Mouse (Mus musculus): ENCODE measurements around the gene Pax8. TPM values are rescaled to one million over a fixed set of nuclear protein-coding genes. Genes with fewer than 3 reads are reported as not detected.

The Pax8 gene
- polyA plus RNA-seq (2016; fragmentation: Nextera tagmentation; extraction: Ambion mirVana), result 0.20 and 0.24 TPM in 2 replicates

GRCm38 (mm10) chr2:24475420-24475819, at the start of gene Pax8:
Gene Pax8 (minus strand): TSS chr2:24475599.
- no peak for ATAC-seq (ENCODE audit: low FRiP score)
- peaks cover 21% of the 10 kb centered on the region for H3K4me1 ChIP-seq
- no peaks in the 10 kb centered on the region for H3K36me3 ChIP-seq (replicated peaks)
- H3K4me3 ChIP-seq (replicated peaks), result peak within 1 kb of the TSS; percentile 27
- H3K9me3 ChIP-seq, result no peaks in the 10 kb centered on the region
- WGBS, result 16% methylated on average over 9 of the region's 9 CpGs
- peak within 1 kb of the TSS; percentile 46 for H3K4me2 ChIP-seq
- peaks cover 73% of the 10 kb centered on the region for H3K27me3 ChIP-seq
- H3K27ac ChIP-seq, result no peak within 1 kb of the TSS
- 0 out of 2 replicates have a peak within 1 kb of the TSS, but pooled peaks have one; percentile 4 for H3K9ac ChIP-seq

DNA sequence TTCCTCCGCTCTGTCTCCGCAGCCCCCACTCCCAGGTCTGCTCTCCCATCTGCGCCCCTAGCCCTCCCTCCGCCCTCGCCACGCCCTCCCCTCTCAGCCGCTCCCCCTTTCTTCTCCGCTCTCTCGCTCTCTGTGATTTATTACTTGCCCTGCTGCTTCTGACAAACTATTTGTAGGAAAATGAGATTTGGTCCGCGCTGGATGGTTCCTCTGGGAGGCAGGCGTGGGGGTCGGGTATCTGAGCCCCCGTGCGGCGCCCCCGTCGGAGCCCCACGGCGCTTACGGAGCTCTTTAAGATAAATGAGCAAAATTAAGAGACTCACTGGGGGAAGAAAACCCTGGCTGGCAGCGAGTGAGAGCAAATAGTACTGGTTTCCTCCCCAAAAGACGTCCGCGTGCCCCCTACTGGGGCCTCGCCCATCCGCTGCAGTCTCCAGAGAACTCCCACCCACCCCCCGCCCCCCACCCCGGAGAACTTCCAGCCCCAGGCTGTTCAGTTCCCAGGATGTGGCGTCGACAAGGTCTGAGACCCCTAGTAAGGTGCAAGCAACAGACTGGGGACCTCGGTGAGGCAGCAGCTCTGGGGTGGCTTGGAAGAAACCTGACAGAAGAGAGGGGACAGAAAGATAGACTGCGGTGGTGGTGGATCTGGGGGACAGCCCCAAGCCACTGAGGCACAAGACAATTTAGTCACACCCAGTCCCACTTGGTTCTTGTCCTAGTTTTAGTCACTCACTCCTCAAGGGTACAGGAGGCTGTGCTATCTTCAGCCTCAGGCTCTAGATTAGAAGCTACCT, 46.2 kb upstream of the Pax8 start:
- H3K4me1 ChIP-seq, result peaks cover 5% of the 10 kb centered on the region
- H3K27me3 ChIP-seq, result peaks cover 8% of the 10 kb centered on the region; the same call in 1 of the 2 replicates
- under 1% methylated on average over 33 of the region's 33 CpGs for WGBS

GRCm38 (mm10) chr2:24520576-24521272, 45.3 kb upstream of the Pax8 start:
- Histone ChIP-seq H3K4me3 (replicated peaks) (peak overlapping the region; percentile 48), H3K4me1 (peaks cover 5% of the 10 kb centered on the region), H3K4me2 (peak overlapping the region; percentile 82), H3K36me3 (replicated peaks) (no peaks in the 10 kb centered on the region), H3K9me3 (no peaks in the 10 kb centered on the region), H3K27ac (no peak overlapping the region), H3K27me3 (peaks cover 8% of the 10 kb centered on the region; the same call in 1 of the 2 replicates), H3K9ac (peak overlapping the region; percentile 61; the same call in 1 of the 2 replicates)
- ATAC-seq (ENCODE audit: low FRiP score), result peak; percentile 51
- WGBS, result 44% methylated on average over 9 of the region's 9 CpGs

More for the DNA sequence above, 46.2 kb upstream of the Pax8 start:
- peak overlapping the region; percentile 48 for H3K4me3 ChIP-seq (replicated peaks)
- H3K36me3 ChIP-seq (replicated peaks), result no peaks in the 10 kb centered on the region
- peak overlapping the region; percentile 82 for H3K4me2 ChIP-seq
- H3K9me3 ChIP-seq, result no peaks in the 10 kb centered on the region
- 0 out of 2 replicates have a peak overlapping the region, but pooled peaks have one; percentile 36 for H3K27ac ChIP-seq
- peak overlapping the region; percentile 61 for H3K9ac ChIP-seq
- ATAC-seq (ENCODE audit: low FRiP score), result peak; percentile 95

DNA sequence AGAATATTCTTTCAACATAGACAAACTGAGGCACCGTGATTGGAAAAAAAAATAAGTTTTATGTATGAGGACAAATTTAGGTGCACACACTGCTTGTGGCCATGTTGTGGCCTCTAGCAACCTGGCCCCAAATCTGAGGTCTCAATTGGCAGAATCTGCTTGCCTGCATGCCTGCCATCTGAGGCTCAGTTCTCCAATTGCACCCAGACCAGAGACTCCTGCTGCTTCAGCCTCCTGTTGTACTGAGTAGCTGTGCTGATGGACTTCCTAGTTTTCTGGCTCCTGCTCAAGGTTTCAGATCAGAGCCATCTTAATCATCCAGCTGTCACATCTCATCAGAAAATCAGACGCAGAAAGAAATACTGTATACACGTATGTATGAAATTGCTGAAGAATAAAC, 41.5 kb upstream of the Pax8 start:
- Histone ChIP-seq H3K27ac (no peak overlapping the region), H3K9ac (no peak overlapping the region), H3K4me3 (replicated peaks) (no peak overlapping the region), H3K4me1 (peaks cover 4% of the 10 kb centered on the region), H3K27me3 (0 out of 2 replicates have a peak, but pooled peaks cover 3% of the 10 kb centered on the region), H3K9me3 (no peaks in the 10 kb centered on the region), H3K4me2 (no peak overlapping the region), H3K36me3 (replicated peaks) (no peaks in the 10 kb centered on the region)
- no peak for ATAC-seq (ENCODE audit: low FRiP score)
- WGBS, result 89% methylated on average over 3 of the region's 3 CpGs

GRCm38 (mm10) chr2:24507359-24507758, 32.0 kb upstream of the Pax8 start:
- no peak overlapping the region for H3K27ac ChIP-seq
- peaks cover 7% of the 10 kb centered on the region; the same call in 1 of the 2 replicates for H3K27me3 ChIP-seq
- H3K4me2 ChIP-seq, result no peak overlapping the region
- H3K4me1 ChIP-seq, result peaks cover 11% of the 10 kb centered on the region
- H3K9me3 ChIP-seq, result no peaks in the 10 kb centered on the region
- H3K36me3 ChIP-seq (replicated peaks), result no peaks in the 10 kb centered on the region
- no peak overlapping the region for H3K4me3 ChIP-seq (replicated peaks)
- H3K9ac ChIP-seq, result no peak overlapping the region
- WGBS, result 87% methylated on average over 3 of the region's 3 CpGs
- ATAC-seq (ENCODE audit: low FRiP score), result no peak

- peaks cover 7% of the 10 kb centered on the region; the same call in 1 of the 2 replicates for H3K27me3 ChIP-seq
- 22% methylated on average over 5 of the region's 5 CpGs for WGBS
- no peak overlapping the region for H3K27ac ChIP-seq
- no peaks in the 10 kb centered on the region for H3K36me3 ChIP-seq (replicated peaks)
- no peak overlapping the region for H3K4me2 ChIP-seq
- H3K4me1 ChIP-seq, result peaks cover 11% of the 10 kb centered on the region
- H3K9ac ChIP-seq, result no peak overlapping the region
- no peaks in the 10 kb centered on the region for H3K9me3 ChIP-seq
- H3K4me3 ChIP-seq (replicated peaks), result no peak overlapping the region
- peak; percentile 57 for ATAC-seq (ENCODE audit: low FRiP score)
These were observed 27.6 kb upstream of the Pax8 start for GRCm38 (mm10) chr2:24502963-24503471.

DNA sequence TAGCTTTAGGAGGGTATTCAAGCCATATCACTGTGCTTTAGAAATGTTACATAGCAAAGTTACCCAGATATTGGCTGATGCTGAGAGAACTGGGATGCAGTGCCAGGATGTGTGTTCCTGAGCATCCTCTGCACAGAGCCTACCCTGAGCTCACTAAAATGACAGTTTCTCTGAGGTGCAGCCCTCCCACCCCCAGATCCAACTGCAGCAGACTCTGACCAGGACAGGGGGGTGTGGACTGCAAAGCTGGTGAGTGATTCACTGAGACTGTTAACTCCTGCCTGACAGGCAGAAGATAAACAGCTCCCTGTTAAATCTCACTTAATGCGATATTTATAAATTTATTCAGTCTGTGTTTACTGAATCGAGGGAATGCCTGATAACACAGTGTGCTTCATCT, 25.5 kb upstream of the Pax8 start:
- ATAC-seq (ENCODE audit: low FRiP score), result no peak

DNA sequence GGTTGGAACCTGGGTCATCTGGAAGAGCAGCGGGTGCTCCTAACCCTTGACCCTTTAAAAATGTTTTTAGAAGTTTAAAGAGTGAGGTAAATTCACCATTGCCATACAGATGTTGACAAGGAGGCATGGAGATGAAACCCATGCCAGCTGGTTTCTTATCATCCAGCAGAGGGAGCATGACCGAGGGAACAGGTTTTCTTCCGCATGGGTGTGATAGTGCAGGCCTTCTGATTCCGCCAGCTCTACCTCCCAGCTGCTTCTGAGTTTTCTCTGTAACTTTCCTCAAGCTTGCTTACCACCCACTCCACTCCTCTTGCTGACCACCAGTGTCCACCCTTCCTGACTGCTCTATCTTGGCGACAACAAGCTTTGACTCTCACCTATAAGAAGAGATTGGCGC, 15.2 kb upstream of the Pax8 start:
- ATAC-seq (ENCODE audit: low FRiP score), result no peak
- Histone ChIP-seq H3K27me3 (0 out of 2 replicates have a peak, but pooled peaks cover 4% of the 10 kb centered on the region), H3K4me2 (no peak overlapping the region), H3K9me3 (no peaks in the 10 kb centered on the region), H3K9ac (no peak overlapping the region), H3K4me1 (no peaks in the 10 kb centered on the region), H3K36me3 (replicated peaks) (no peaks in the 10 kb centered on the region), H3K4me3 (replicated peaks) (no peak overlapping the region), H3K27ac (no peak overlapping the region)
- 48% methylated on average over 6 of the region's 6 CpGs for WGBS

More for the DNA sequence above, 25.5 kb upstream of the Pax8 start:
- H3K4me2 ChIP-seq, result no peak overlapping the region
- H3K4me1 ChIP-seq, result peaks cover 11% of the 10 kb centered on the region
- no peak overlapping the region for H3K9ac ChIP-seq
- H3K4me3 ChIP-seq (replicated peaks), result no peak overlapping the region
- no peak overlapping the region for H3K27ac ChIP-seq
- H3K9me3 ChIP-seq, result no peaks in the 10 kb centered on the region
- H3K27me3 ChIP-seq, result peaks cover 7% of the 10 kb centered on the region; the same call in 1 of the 2 replicates
- 87% methylated on average over 2 of the region's 2 CpGs for WGBS
- H3K36me3 ChIP-seq (replicated peaks), result no peaks in the 10 kb centered on the region

- Histone ChIP-seq H3K4me2 (no peak overlapping the region), H3K27me3 (0 out of 2 replicates have a peak, but pooled peaks cover 4% of the 10 kb centered on the region), H3K36me3 (replicated peaks) (no peaks in the 10 kb centered on the region), H3K9me3 (no peaks in the 10 kb centered on the region), H3K9ac (no peak overlapping the region), H3K27ac (no peak overlapping the region), H3K4me1 (no peaks in the 10 kb centered on the region), H3K4me3 (replicated peaks) (no peak overlapping the region)
- no peak for ATAC-seq (ENCODE audit: low FRiP score)
- WGBS, result 61% methylated on average over 3 of the region's 3 CpGs
These were observed 13.3 kb upstream of the Pax8 start for GRCm38 (mm10) chr2:24488660-24489059.

DNA sequence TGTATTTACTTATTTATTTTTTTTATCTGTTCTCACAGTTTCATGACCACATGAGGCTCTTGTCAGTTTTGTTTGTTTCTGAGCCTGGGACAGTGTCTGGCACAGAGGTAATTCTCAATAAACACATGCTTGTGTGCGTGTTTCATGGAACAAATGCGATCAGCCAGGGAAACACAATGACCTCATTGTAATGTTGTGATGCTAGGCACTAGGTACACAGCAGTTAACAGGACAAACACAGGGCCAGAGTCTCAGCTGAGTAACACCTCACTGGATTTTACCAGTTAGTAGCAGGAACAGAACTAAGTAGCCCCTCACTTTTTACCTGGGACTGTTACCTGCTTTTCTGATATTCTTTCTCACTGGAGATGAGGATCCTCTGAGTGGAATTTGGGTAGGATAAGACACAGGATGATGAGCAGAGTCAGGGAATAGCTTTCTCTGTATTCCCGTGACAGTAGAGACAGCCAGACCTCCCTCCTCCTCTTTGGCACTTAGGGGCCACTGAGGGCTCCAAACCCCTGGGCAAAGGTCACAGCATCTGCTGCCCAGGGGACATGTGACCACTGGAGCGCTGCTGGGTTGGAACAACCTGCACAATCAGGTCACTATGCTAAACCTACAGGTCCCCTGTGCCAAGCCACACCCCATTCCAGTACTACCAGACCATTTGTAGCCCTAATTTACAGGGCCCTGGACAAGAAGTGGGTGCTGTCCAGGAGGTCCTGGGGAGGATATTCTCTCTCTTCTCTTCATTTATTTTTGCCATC, 11.8 kb upstream of the Pax8 start:
- Histone ChIP-seq H3K36me3 (replicated peaks) (no peaks in the 10 kb centered on the region), H3K27me3 (0 out of 2 replicates have a peak, but pooled peaks cover 4% of the 10 kb centered on the region), H3K9ac (no peak overlapping the region), H3K9me3 (no peaks in the 10 kb centered on the region), H3K4me3 (replicated peaks) (no peak overlapping the region), H3K4me1 (no peaks in the 10 kb centered on the region), H3K4me2 (no peak overlapping the region), H3K27ac (no peak overlapping the region)
- 77% methylated on average over 4 of the region's 4 CpGs for WGBS
- no peak for ATAC-seq (ENCODE audit: low FRiP score)

DNA sequence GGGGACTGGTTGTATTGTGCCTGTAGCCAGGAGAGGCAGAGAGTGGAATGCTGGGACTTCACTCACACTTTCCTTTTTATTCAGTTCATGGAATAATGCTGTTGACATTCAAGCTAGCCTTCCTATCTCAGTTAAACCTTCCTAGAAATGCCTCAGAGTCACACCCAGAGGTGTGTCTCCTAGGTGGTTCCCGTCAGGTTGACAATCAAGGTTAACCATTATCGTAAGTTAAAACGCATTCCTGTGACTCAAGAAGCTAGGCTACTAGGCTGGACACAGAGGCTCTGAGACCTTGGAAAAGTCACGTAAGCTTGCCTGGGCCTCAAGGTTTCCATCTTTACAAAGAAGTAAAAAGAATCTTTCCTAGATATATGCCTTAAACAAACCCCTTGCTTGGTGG, 10.0 kb upstream of the Pax8 start:
- 92% methylated on average over 4 of the region's 4 CpGs for WGBS
- Histone ChIP-seq H3K27me3 (0 out of 2 replicates have a peak, but pooled peaks cover 4% of the 10 kb centered on the region), H3K27ac (no peak overlapping the region)

More for the DNA sequence above, 10.0 kb upstream of the Pax8 start:
- H3K4me2 ChIP-seq, result no peak overlapping the region
- H3K36me3 ChIP-seq (replicated peaks), result no peaks in the 10 kb centered on the region
- no peaks in the 10 kb centered on the region for H3K4me1 ChIP-seq
- H3K4me3 ChIP-seq (replicated peaks), result no peak overlapping the region
- no peaks in the 10 kb centered on the region for H3K9me3 ChIP-seq
- ATAC-seq (ENCODE audit: low FRiP score), result no peak
- H3K9ac ChIP-seq, result no peak overlapping the region

All from forebrain, embryonic 12.5 days (tissue).